Mouse (Mus musculus): ENCODE data around the gene Angptl1. TPM values are rescaled to one million over a fixed set of nuclear protein-coding genes. Genes with fewer than 3 reads are reported as not detected.

Gene Angptl1
- total RNA-seq (2021): 1 to 10 TPM; 3.2 to 8.3 TPM
- long read RNA-seq, experiment 1, transcript Angptl1-201 (5 exons, 2,651 nt): major isoform, 7 of 9 reads
- long read RNA-seq, experiment 1, partial matches to known transcripts: 0 of 9 reads
- long read RNA-seq, experiment 1, other reads (novel, unspliced or antisense): 0 of 9 reads
- long read RNA-seq, experiment 2: 0 reads

- no peak for DNase-seq
Observed at GRCm38 (mm10) chr1:156838177-156838576, at the start of gene Angptl1. Gene Angptl1, plus strand, starts transcription at chr1:156838562.

- no peak for DNase-seq
Observed at GRCm38 (mm10) chr1:156789844-156790490, 48.4 kb upstream of the Angptl1 start.

DNA sequence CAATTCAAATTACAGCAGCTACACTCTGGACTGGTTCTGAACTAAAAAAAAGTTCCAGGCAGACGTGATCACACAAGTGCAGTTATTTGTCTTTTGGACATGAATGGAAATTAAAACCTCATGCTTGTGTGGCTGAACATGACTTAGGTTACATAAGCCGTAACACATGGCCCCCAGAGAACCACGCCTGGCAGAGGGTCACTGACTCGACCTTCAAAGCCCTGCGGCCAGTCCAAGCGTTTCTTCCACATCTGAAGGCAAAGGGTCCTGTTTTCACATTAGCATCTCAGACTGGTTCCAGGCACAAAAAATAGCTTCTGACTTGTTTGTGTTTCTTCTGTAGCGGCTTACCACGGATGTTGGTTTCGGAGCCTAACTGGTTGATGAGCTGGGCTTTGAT is 42.1 kb upstream of the Angptl1 start:
- no peak for DNase-seq

- DNase-seq: no peak
Observed at GRCm38 (mm10) chr1:156801276-156801675, 37.1 kb upstream of the Angptl1 start.

DNA sequence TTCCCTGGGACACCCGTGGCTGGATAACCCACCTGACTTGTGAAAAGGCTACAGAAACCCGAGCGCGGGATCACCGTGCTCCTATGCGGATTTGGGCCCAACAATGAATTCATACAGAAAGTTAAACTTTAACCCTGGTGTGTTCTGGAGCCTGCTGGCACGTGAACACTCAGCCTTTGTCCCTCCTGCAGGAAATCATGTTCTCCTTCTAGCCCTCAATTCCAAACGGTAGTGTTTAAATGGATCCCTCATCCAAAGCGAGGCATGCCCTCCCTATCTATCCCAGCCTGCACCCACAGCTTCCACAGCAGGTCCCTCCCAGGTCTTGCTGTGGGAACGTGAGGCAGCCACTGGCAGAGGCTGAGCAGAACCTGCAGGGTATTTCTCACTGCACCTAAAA is 30.0 kb upstream of the Angptl1 start:
- DNase-seq: no peak

DNA sequence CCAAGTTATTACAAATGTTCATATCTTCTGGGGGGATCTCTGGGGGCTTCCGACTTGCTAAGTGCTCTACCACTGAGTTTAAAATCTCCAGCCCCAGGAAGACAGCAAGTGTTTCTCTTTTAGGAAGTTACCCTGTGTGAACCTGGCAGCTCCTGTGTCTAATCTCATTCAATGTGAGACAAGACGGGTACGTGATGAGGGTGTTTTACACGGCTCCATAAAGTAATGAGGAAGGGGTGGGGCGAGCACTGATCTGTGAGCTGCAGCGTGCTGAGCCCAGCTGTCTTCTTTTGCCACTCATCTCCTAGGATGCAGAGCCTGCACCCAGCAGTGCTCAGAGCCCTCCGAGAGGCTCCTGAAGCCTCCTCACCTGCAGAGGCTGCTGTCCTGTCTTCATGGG is 26.4 kb upstream of the Angptl1 start:
- DNase-seq: no peak

GRCm38 (mm10) chr1:156812716-156813115 is 25.6 kb upstream of the Angptl1 start:
- DNase-seq: no peak

DNA sequence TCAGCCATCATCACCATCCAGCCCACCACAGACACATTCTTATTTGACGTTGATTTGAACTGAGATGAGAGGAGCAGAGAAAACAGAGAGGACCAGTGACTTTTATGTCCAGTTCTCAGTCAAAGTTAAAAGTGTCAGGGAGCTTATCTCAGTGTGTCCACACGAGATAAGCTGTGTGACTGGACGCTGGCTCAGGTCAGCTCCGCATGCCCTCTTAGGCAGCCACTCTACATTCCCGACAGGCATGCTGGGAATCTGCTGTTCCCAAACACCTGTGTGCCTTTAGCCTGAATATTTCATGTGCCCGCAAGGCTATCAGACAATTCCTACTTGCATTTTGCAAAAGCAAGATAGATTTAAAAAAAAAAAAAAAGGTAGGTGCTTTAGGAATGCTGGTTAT is 24.9 kb upstream of the Angptl1 start:
- no peak for DNase-seq

DNA sequence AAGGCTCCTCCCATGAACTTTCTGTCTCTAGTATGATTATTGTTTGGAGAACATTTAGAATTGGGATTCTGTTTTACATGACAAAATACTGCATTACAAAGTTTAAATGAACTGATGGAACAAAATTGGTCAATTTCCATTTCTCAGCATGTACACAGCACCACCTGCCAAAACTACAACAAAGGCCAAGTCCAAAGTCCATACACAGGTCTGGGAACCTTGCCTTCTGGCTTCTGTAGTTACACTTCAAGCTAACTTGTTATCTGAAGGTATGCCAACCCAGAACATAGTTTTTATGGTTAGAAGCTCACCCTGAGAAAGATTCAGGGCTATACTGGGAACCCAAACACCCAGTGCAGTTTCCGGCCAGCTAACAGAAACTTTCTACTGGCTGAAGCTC is 19.1 kb upstream of the Angptl1 start:
- DNase-seq: no peak

- DNase-seq: peak; percentile 60 to 70
Observed at GRCm38 (mm10) chr1:156838695-156839094, 333 bp downstream of the Angptl1 start.

- no peak for DNase-seq
Observed at GRCm38 (mm10) chr1:156841625-156842339, 3.4 kb downstream of the Angptl1 start.

DNA sequence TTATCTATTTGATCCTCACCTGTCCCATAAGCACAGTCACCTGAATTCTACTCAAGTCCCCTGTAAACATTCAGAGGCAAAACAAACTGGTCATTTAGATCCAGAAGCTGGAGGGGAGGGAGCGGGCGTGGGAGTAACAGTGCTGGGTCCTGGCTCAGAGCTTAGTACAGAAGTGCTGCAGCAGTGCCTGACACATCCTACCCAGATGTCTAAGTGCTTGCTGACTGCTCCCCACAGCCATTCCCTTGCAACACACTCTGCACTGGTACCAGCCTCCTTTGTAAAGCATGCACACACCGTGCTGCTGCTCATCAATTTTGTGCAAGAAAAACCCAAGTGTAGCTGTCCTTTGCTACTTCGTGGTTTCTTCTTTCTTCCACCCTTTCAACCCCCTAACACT is 8.7 kb downstream of the Angptl1 start:
- no peak for DNase-seq

DNA sequence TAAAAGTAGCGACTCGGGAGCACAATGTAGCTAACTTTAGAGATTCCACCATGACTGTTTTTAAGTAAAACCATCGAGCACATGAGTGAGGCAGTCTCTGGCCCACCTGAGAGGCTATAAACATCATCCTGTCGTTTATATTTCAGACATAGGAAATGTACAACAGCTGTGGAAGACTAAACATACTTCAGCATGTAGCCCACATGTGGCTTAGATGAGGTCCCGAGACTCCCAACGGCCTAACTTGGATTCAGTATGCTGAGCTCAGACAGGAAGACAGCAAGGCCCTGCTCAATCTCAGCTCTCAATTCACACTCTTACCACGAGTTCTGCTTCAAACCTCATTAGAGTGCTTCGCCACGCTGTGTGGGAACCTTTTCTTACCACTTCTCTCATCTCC is 14.0 kb downstream of the Angptl1 start:
- DNase-seq: no peak

- DNase-seq: no peak
Observed at GRCm38 (mm10) chr1:156852872-156853271, 14.5 kb downstream of the Angptl1 start.

DNA sequence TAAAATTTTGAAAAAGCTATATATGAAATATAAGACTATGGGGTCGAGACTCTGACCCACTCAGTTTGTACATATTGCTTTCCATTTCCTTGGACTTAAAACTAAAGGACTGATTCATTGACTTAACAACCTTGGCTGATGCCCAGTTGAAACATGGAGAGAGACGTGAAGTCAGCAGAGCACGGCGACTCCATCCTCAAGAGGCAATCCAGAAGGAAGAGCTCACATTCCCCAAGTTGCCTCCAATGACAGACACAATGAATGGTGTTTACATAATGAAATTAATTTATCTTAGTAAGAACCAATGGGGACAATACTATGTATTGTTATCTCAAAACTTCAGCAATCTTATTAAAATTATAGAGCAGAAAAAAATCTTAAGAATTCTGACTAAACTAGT is 16.2 kb downstream of the Angptl1 start:
- DNase-seq: no peak

- DNase-seq: no peak
Observed at GRCm38 (mm10) chr1:156856666-156857065, 18.3 kb downstream of the Angptl1 start.

GRCm38 (mm10) chr1:156859156-156859555 is 20.8 kb downstream of the Angptl1 start:
- DNase-seq: no peak

GRCm38 (mm10) chr1:156859711-156860250 is 21.4 kb downstream of the Angptl1 start:
- no peak for DNase-seq

- DNase-seq: no peak
Observed at GRCm38 (mm10) chr1:156860266-156860665, 21.9 kb downstream of the Angptl1 start.

- peak; percentile 31 to 47 for DNase-seq
Observed at GRCm38 (mm10) chr1:156861475-156862043, 23.2 kb downstream of the Angptl1 start.

- DNase-seq: no peak
Observed at GRCm38 (mm10) chr1:156863726-156864125, 25.4 kb downstream of the Angptl1 start.

GRCm38 (mm10) chr1:156864240-156864639 is 25.9 kb downstream of the Angptl1 start:
- no peak for DNase-seq

GRCm38 (mm10) chr1:156870028-156870427 is 31.7 kb downstream of the Angptl1 start:
- no peak for DNase-seq
